Mouse (Mus musculus) mature B cell (primary cell): ENCODE data around the gene Rps2.
"Not testable (repeated sequence)": the region's sequence is repeated elsewhere in the genome, so short reads cannot be mapped to it uniquely, and the experiment has no call there.

Experiments used
- in situ Hi-C: fragments of 300-500 bp; cut with MboI; formaldehyde crosslinking; loops from 2 replicates; pipeline ENCODE4 v1.14.3; 2019

Rps2 gene

DNA sequence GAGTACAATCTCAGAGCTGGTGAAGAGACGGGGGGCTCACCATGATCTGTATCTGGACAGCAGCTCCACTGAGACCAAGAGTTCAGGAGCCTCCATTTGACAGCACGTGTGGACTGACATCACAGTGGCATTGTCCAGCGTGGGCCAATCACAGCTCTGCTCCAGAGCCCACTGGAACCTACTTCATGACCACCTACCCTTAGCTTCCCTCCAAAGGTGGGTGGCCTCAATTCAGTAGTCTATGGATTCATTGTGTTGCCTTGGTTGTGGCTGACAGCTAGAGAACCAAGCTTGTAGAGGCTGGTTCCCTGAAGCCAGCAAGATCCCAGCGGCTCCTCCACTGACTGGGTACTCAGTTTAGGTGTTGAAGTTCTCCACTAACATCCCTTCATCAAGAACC lies at the start of gene Rps2, which contains the start of gene Rnf151:
TSS of gene Rps2 (plus strand) at position 174 of the 400 bp plus-strand sequence.
TSS of gene Rnf151 (minus strand) at position 121 of the 400 bp plus-strand sequence.
- in situ Hi-C loops, result no loop called here

DNA sequence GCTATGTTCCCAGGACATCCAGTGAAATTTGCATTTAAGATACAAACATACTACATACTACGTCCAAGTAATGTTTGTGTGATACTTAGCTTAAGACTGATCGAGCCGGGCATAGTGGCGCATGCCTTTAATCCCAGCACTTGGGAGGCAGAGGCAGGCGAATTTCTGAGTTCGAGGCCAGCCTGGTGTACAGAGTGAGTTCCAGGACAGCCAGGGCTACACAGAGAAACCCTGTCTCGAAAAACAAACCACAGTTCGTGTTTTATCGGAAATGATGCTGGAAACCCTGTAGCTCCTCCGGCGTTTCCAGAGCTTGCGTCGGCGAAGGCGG lies 48.7 kb upstream of the Rps2 start:
- in situ Hi-C loops, result not testable (repeated sequence)

DNA sequence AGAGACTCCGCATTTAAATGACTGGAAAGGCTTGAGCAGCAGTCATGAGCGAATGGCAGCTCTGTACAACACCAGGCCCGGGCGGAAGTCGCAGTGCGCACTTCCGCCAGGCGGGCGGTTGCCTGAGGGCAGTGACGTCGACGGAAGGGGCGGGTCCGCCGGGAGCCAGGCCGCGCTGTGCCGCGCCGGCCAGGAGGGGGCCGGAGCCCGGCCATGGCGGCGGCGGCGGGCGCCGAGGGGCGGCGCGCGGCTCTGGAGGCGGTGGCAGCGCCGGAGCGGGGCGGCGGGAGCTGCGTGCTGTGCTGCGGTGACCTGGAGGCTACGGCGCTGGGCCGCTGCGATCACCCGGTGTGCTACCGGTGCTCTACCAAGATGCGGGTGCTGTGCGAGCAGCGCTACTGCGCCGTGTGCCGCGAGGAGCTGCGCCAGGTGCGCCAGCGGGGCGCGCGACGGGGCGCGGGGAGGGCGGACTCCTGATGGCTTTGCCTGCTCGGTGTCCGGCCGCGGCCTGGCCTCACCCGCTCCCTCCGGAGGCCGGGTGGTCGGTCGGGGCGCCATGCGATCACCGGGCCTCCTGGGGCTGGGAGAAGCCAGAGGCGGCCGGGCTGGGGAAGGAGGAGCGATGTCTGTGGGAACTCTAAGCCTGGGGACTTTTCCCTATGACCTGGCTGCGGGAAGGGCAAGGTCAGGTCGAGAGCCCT lies 48.2 kb upstream of the Rps2 start, which contains the start of gene Zfp598:
TSS of gene Zfp598 (plus strand) at position 143 of the 701 bp plus-strand sequence.
- in situ Hi-C loops, result no loop called here

- in situ Hi-C loops, result no loop called here
These were observed 47.6 kb upstream of the Rps2 start for GRCm38 (mm10) chr17:24670246-24670844.

DNA sequence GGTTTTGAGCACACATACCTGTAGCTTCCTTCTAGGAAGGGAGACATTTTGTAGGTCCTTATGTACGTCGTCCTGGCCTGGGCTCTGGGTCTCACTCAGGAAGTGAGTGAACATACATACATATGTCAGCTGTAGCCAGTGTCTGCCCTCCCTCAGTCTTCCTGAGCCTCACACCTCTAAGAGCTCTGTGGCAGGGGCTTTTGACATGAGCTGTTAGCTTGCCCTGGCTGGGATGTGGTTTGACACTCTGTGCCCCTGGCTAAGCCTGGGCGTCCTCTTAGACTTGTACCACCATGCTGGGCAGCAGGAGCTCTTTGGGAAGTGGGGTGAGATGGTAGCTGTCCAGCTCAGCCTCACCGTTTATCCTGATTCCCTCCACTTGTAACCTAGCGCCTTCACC lies 46.6 kb upstream of the Rps2 start:
- in situ Hi-C loops, result no loop called here

- in situ Hi-C loops, result no loop called here
These were observed 45.8 kb upstream of the Rps2 start for GRCm38 (mm10) chr17:24672141-24672540.

GRCm38 (mm10) chr17:24674277-24674676 lies 43.6 kb upstream of the Rps2 start:
- in situ Hi-C loops, result no loop called here

DNA sequence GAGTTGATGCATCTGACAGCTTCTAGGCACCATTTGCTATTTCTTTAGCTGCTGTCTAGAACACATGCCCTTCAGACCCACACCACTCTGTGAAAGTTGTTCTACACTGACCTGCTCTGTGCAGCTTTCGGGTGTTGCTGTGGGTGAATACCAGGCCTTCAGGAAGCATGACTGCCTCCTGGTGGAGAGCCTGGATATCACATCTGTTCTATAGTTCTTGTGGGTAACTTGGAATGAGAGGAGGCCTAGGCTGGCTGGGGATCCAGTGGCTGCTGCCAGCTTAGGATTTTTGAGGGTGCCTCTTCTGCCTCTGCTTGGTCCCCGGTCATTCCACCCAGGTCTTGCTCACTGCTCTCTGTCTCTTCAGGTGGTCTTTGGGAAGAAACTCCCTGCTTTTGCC lies 41.7 kb upstream of the Rps2 start:
- in situ Hi-C loops, result no loop called here

DNA sequence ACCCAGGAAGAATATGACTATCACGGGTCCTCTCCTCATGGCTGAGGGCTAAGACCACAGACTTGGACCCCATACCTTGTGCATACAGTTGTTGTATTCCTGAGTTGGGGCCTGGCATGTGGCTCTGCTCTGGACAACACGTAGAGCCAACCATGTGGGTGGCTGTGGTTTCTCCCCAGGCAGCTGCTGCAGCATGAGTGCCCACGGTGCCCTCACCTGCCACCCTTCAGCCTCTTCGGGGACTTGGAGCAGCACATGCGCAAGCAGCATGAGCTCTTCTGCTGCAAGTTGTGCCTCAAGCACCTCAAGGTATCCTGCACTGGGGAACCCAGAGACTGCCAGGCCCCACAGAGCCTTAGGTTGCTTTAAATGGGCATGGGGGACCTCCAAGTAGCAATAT lies 41.0 kb upstream of the Rps2 start:
- in situ Hi-C loops, result no loop called here

DNA sequence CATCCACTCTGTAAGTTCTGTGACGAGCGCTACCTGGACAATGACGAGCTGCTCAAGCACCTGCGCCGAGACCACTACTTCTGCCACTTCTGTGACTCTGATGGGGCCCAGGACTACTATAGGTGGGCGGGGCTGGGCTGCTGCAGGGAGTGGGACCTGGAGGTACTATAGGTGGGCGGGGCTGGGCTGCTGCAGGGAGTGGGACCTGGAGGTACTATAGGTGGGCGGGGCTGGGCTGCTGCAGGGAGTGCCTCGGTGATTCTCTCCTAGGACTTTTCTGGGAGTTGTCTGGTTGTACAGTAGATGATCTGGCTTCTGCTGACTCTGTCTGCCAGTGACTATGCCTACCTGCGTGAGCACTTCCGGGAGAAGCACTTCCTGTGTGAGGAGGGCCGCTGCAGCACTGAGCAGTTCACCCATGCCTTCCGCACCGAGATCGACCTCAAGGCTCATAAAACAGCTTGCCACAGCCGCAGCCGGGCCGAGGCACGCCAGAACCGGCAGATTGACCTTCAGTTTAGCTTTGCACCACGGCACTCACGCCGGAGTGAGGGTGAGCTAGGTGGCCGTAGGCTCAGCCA lies 40.3 kb upstream of the Rps2 start:
- in situ Hi-C loops, result no loop called here

GRCm38 (mm10) chr17:24686514-24686913 lies 31.4 kb upstream of the Rps2 start:
- in situ Hi-C loops, result no loop called here

DNA sequence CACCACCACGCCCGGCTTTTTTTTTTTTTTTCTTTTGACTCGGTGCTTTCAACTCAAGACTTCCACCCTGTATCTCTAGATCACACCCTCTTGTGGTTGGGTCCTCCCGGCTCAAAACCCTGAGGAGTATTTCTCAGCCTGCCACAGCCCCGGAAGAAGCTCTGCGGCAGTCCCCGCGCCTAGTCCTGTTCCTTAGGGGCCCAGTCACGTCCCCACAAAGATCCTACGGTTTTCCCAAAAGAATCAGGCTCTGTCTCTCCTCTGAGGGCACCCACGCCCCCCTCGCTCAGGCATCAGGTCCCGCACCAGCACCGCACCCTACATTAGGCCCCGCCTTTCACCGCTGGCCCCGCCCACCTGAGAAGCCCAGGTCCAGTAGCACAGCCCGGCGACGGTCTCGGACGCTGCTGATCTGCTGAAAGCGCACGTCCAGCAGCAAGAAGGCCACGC lies 30.7 kb upstream of the Rps2 start:
- in situ Hi-C loops, result no loop called here

DNA sequence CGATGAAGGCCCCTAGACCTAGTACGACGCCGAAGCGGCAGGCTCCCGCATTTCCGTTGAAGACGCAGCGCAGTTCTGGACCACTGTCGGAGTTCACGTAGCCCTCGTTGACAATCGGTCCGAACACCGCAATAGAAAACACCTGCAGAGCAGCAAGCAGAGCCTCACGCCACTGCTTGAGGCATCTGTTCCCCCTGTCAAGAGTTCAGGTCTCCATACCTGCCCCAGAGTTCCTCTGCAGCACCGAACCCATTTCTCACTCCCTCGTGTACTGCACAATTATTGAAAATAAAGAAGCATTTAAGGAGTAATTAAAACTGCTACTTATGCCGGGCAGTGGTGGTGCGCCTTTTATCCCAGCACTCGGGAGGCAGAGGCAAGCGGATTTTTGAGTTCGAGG lies 30.3 kb upstream of the Rps2 start:
- in situ Hi-C loops, result no loop called here

- in situ Hi-C loops, result no loop called here
These were observed 28.4 kb upstream of the Rps2 start, which contains the start of gene Syngr3 for GRCm38 (mm10) chr17:24689251-24690081. Syngr3 (minus strand) TSS chr17:24689955.

- in situ Hi-C loops, result no loop called here
These were observed 25.5 kb upstream of the Rps2 start for GRCm38 (mm10) chr17:24692385-24692784.

GRCm38 (mm10) chr17:24695326-24696010 lies 22.4 kb upstream of the Rps2 start:
- in situ Hi-C loops, result no loop called here

GRCm38 (mm10) chr17:24696011-24696697 lies 21.8 kb upstream of the Rps2 start, which contains the start of the genes Gfer and Noxo1:
Gfer (minus strand) TSS chr17:24696156.
Noxo1 (plus strand) TSS chr17:24696234.
- in situ Hi-C loops, result no loop called here

DNA sequence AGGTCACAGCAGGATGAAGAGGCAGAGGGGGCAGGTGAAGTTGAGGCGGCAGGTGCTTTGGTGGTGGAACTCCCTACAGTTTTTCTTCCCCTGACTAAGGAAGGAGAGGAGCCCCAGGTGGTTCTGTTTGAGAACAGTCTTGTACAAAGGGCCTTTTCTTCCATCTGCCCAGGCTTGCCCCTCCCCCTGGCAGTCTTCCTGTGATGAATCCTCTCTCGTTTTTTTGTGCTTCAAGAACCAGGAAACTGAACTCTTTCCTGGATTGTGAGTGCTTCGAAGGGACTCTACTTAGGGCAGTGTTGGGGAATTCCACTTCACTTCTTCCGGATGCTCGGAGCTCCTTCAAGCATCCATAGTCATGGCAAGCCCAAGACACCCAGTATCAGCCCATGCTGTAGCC lies 19.9 kb upstream of the Rps2 start:
- in situ Hi-C loops, result no loop called here

DNA sequence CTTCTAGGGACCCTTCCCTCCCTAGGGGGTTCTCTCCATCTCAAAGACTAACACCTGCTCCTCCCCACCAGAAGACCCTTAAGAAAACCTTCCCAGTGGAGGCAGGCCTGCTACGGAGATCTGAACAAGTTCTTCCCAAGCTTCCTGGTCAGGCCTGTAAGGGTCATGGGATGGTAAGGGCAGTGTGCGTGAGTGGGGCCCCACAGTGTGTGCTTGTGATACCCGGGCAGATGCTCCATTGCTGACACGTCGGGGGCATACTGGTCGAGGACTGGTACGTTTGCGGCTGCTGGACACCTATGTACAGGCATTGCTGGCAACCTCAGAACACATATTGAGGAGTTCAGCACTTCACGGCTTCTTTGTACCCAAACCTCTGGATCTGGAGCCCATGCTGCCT lies 19.2 kb upstream of the Rps2 start:
- in situ Hi-C loops, result no loop called here

DNA sequence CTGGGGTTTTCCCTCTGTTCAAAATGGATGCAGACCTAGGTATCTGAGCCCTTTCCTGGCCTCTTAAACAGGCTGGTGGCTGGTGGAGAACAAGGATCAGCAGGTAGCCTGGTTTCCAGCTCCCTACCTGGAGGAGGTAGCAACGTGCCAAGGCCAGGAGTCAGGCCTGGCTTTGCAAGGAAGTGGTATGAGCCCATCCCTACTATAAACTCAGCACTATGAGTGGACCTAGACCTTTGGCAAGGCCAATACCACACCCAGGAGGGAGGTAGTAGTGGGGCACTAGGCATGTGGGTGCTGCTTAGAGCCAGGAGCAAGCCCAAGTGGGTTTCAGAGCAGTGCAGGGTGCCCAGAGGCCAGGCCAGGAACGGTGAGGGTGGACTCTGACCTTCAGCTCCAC lies 18.4 kb upstream of the Rps2 start:
- in situ Hi-C loops, result no loop called here

GRCm38 (mm10) chr17:24701251-24701650 lies 16.7 kb upstream of the Rps2 start:
- in situ Hi-C loops, result no loop called here
